Mouse (Mus musculus) embryonic facial prominence, embryonic 13.5 days (tissue): Measurements from ENCODE around the gene Rarg. TPM values are rescaled to one million over a fixed set of nuclear protein-coding genes. Genes with fewer than 3 reads are reported as not detected.
A peak's percentile ranks its signal among the peaks of the same experiment; 100 is the strongest.

Experiments used
- ATAC-seq: fragments of 200-750 bp; cut with Nextera tagmentation; 2 replicates; pipeline ENCODE4 v1.8.0; 2017; ENCODE audit warnings: low read depth; ENCODE audit not compliant: insufficient number of reproducible peaks, insufficient read depth, low FRiP score, low TSS enrichment
- H3K27ac ChIP-seq: fragments of 300-500 bp; sonication (generic); 2 replicates; pipeline ENCODE4 v1.5.1; 2015; ENCODE audit warnings: moderate library complexity, mild to moderate bottlenecking, inconsistent platforms
- H3K27me3 ChIP-seq: fragments of 300-500 bp; sonication (generic); 2 replicates; pipeline ENCODE4 v1.6.1; 2015; ENCODE audit warnings: mild to moderate bottlenecking, inconsistent platforms
- H3K36me3 ChIP-seq: fragments of 300-500 bp; sonication (generic); 2 replicates; pipeline ENCODE4 v1.6.1; 2015; ENCODE audit warnings: mild to moderate bottlenecking, inconsistent platforms
- H3K4me1 ChIP-seq: fragments of 300-500 bp; sonication (generic); 2 replicates; pipeline ENCODE4 v1.6.1; 2015; ENCODE audit warnings: inconsistent platforms
- H3K4me2 ChIP-seq: fragments of 300-500 bp; sonication (generic); 2 replicates; pipeline ENCODE4 v1.6.1; 2015; ENCODE audit warnings: moderate library complexity, mild to moderate bottlenecking, inconsistent platforms
- H3K4me3 ChIP-seq: fragments of 300-500 bp; sonication (generic); 2 replicates; pipeline ENCODE4 v1.5.1; 2015; ENCODE audit warnings: mild to moderate bottlenecking, inconsistent platforms
- H3K9ac ChIP-seq: fragments of 300-500 bp; sonication (generic); 2 replicates; pipeline ENCODE4 v1.6.1; 2015; ENCODE audit warnings: mild to moderate bottlenecking, inconsistent platforms
- H3K9me3 ChIP-seq: fragments of 300-500 bp; sonication (generic); 2 replicates; pipeline ENCODE4 v1.6.1; 2016; ENCODE audit warnings: inconsistent platforms
- WGBS: fragments of 180-500 bp; shearing (Covaris S2); methylation state at CpG from one replicate; pipeline ENCODE4 v1.1.7; 2015; ENCODE audit warnings: mixed read lengths; 5-methylcytosine and 5-hydroxymethylcytosine counted together
- polyA plus RNA-seq: library from polyadenylated mRNA; unstranded; fragments of >200 nt; fragmentation: Nextera tagmentation; extraction: Ambion mirVana; gene quantifications from 2 replicates; pipeline ENCODE4 v1.2.1, GENCODE M21; 2015

Rarg gene
- polyA plus RNA-seq, 1 experiment from 2014 or later = 143 TPM

- Histone ChIP-seq H3K4me2 (no peak overlapping the region), H3K4me1 (no peaks in the 10 kb centered on the region), H3K27me3 (no peaks in the 10 kb centered on the region), H3K9me3 (no peaks in the 10 kb centered on the region), H3K36me3 (peaks cover 80% of the 10 kb centered on the region), H3K4me3 (no peak overlapping the region), H3K27ac (no peak overlapping the region), H3K9ac (no peak overlapping the region)
- ATAC-seq = no peak
- 31% methylated on average over 2 of the region's 2 CpGs for WGBS
Observed at GRCm38 (mm10) chr15:102214132-102214531, 43.2 kb downstream of the Rarg start.

- peaks cover 10% of the 10 kb centered on the region for H3K4me1 ChIP-seq
- 88% methylated on average over 6 of the region's 6 CpGs for WGBS
- H3K9ac ChIP-seq = no peak overlapping the region
- H3K4me3 ChIP-seq = no peak overlapping the region
- ATAC-seq = no peak
- no peak overlapping the region for H3K27ac ChIP-seq
- no peak overlapping the region for H3K4me2 ChIP-seq
- H3K27me3 ChIP-seq = no peaks in the 10 kb centered on the region
- no peaks in the 10 kb centered on the region for H3K9me3 ChIP-seq
- peaks cover 94% of the 10 kb centered on the region for H3K36me3 ChIP-seq
Observed at GRCm38 (mm10) chr15:102211895-102212294, 45.4 kb downstream of the Rarg start.

- Histone ChIP-seq H3K36me3 (peaks cover 93% of the 10 kb centered on the region), H3K4me2 (no peak overlapping the region), H3K27ac (no peak overlapping the region), H3K9me3 (no peaks in the 10 kb centered on the region), H3K4me3 (no peak overlapping the region), H3K27me3 (no peaks in the 10 kb centered on the region), H3K9ac (no peak overlapping the region), H3K4me1 (peaks cover 19% of the 10 kb centered on the region)
- ATAC-seq = no peak
- WGBS = 90% methylated on average over 4 of the region's 4 CpGs
Observed at GRCm38 (mm10) chr15:102210816-102211215, 46.5 kb downstream of the Rarg start.

GRCm38 (mm10) chr15:102209114-102209513 is 48.2 kb downstream of the Rarg start:
- H3K27ac ChIP-seq = no peak overlapping the region
- ATAC-seq = no peak
- H3K4me2 ChIP-seq = no peak overlapping the region
- 91% methylated on average over 8 of the region's 8 CpGs for WGBS
- peaks cover 86% of the 10 kb centered on the region for H3K36me3 ChIP-seq
- H3K27me3 ChIP-seq = no peaks in the 10 kb centered on the region
- no peak overlapping the region for H3K9ac ChIP-seq
- H3K4me1 ChIP-seq = peaks cover 32% of the 10 kb centered on the region
- H3K9me3 ChIP-seq = no peaks in the 10 kb centered on the region
- no peak overlapping the region for H3K4me3 ChIP-seq

- 0 out of 2 replicates have a peak overlapping the region, but pooled peaks have one; percentile 17 for H3K9ac ChIP-seq
- no peak overlapping the region for H3K4me3 ChIP-seq
- no peak overlapping the region for H3K4me2 ChIP-seq
- peaks cover 32% of the 10 kb centered on the region for H3K4me1 ChIP-seq
- no peaks in the 10 kb centered on the region for H3K9me3 ChIP-seq
- 90% methylated on average over 9 of the region's 9 CpGs for WGBS
- no peak overlapping the region for H3K27ac ChIP-seq
- peaks cover 76% of the 10 kb centered on the region for H3K36me3 ChIP-seq
- H3K27me3 ChIP-seq = no peaks in the 10 kb centered on the region
- ATAC-seq = no peak
Observed at GRCm38 (mm10) chr15:102208092-102208561, 49.2 kb downstream of the Rarg start.

GRCm38 (mm10) chr15:102207351-102207750 is 50.0 kb downstream of the Rarg start:
- H3K27me3 ChIP-seq = no peaks in the 10 kb centered on the region
- ATAC-seq = no peak
- WGBS = 65% methylated on average over 3 of the region's 3 CpGs
- peaks cover 68% of the 10 kb centered on the region for H3K36me3 ChIP-seq
- no peak overlapping the region for H3K27ac ChIP-seq
- H3K9ac ChIP-seq = 0 out of 2 replicates have a peak overlapping the region, but pooled peaks have one; percentile 17
- peak overlapping the region; percentile 31; the same call in 1 of the 2 replicates for H3K4me2 ChIP-seq
- peaks cover 37% of the 10 kb centered on the region for H3K4me1 ChIP-seq
- peak overlapping the region; percentile 3; the same call in 1 of the 2 replicates for H3K4me3 ChIP-seq
- no peaks in the 10 kb centered on the region for H3K9me3 ChIP-seq

GRCm38 (mm10) chr15:102205779-102206178 is 51.5 kb downstream of the Rarg start:
- Histone ChIP-seq H3K36me3 (peaks cover 54% of the 10 kb centered on the region), H3K4me3 (peak overlapping the region; percentile 78), H3K9ac (peak overlapping the region; percentile 97), H3K4me1 (peaks cover 39% of the 10 kb centered on the region), H3K27me3 (no peaks in the 10 kb centered on the region), H3K27ac (peak overlapping the region; percentile 100), H3K4me2 (peak overlapping the region; percentile 80), H3K9me3 (no peaks in the 10 kb centered on the region)
- 35% methylated on average over 8 of the region's 8 CpGs for WGBS
- ATAC-seq = no peak

GRCm38 (mm10) chr15:102204674-102205505 is 52.4 kb downstream of the Rarg start, which contains the start of gene Csad:
Gene Csad, minus strand, starts transcription at chr15:102204724.
- H3K4me1 ChIP-seq = peaks cover 39% of the 10 kb centered on the region
- H3K36me3 ChIP-seq = peaks cover 50% of the 10 kb centered on the region
- H3K9ac ChIP-seq = peak within 1 kb of the TSS; percentile 97
- no peak for ATAC-seq
- peak within 1 kb of the TSS; percentile 78 for H3K4me3 ChIP-seq
- no peaks in the 10 kb centered on the region for H3K27me3 ChIP-seq
- peak within 1 kb of the TSS; percentile 80 for H3K4me2 ChIP-seq
- WGBS = 38% methylated on average over 19 of the region's 19 CpGs
- H3K27ac ChIP-seq = peak within 1 kb of the TSS; percentile 100
- H3K9me3 ChIP-seq = no peaks in the 10 kb centered on the region

- H3K4me1 ChIP-seq = peaks cover 39% of the 10 kb centered on the region
- peak overlapping the region; percentile 97 for H3K9ac ChIP-seq
- ATAC-seq = peak; percentile 53
- H3K9me3 ChIP-seq = no peaks in the 10 kb centered on the region
- H3K4me3 ChIP-seq = peak overlapping the region; percentile 78
- WGBS = under 1% methylated on average over 20 of the region's 72 CpGs
- H3K4me2 ChIP-seq = peak overlapping the region; percentile 80
- H3K27me3 ChIP-seq = no peaks in the 10 kb centered on the region
- H3K27ac ChIP-seq = peak overlapping the region; percentile 100
- peaks cover 48% of the 10 kb centered on the region for H3K36me3 ChIP-seq
Observed at GRCm38 (mm10) chr15:102203835-102204381, 53.4 kb downstream of the Rarg start.

- WGBS = under 1% methylated on average over 57 of the region's 68 CpGs
- H3K4me3 ChIP-seq = peak within 1 kb of the TSS; percentile 78
- H3K9me3 ChIP-seq = no peaks in the 10 kb centered on the region
- H3K27me3 ChIP-seq = no peaks in the 10 kb centered on the region
- peak within 1 kb of the TSS; percentile 100 for H3K27ac ChIP-seq
- peak within 1 kb of the TSS; percentile 80 for H3K4me2 ChIP-seq
- ATAC-seq = peak; percentile 93
- H3K36me3 ChIP-seq = peaks cover 43% of the 10 kb centered on the region
- peak within 1 kb of the TSS; percentile 97 for H3K9ac ChIP-seq
- H3K4me1 ChIP-seq = peaks cover 39% of the 10 kb centered on the region
Observed at GRCm38 (mm10) chr15:102202971-102203834, 54.1 kb downstream of the Rarg start, which contains the start of gene Zfp740. Gene Zfp740, plus strand, starts transcription at chr15:102203249.

- 70% methylated on average over 4 of the region's 4 CpGs for WGBS
- peaks cover 10% of the 10 kb centered on the region for H3K4me1 ChIP-seq
- ATAC-seq = no peak
- H3K4me3 ChIP-seq = no peak overlapping the region
- peaks cover 26% of the 10 kb centered on the region for H3K36me3 ChIP-seq
- H3K9me3 ChIP-seq = no peaks in the 10 kb centered on the region
- H3K27ac ChIP-seq = no peak overlapping the region
- no peak overlapping the region for H3K4me2 ChIP-seq
- no peak overlapping the region for H3K9ac ChIP-seq
- no peaks in the 10 kb centered on the region for H3K27me3 ChIP-seq
Observed at GRCm38 (mm10) chr15:102198841-102199240, 58.5 kb downstream of the Rarg start.
